Mouse (Mus musculus) ovary, postnatal 14 days (tissue): ENCODE results near the gene Cdc42.

Experiments
- DNase-seq: peaks from one replicate; pipeline ENCODE4 v3.0.0; 2022; ENCODE audit warnings: low spot score

Gene Cdc42

DNA sequence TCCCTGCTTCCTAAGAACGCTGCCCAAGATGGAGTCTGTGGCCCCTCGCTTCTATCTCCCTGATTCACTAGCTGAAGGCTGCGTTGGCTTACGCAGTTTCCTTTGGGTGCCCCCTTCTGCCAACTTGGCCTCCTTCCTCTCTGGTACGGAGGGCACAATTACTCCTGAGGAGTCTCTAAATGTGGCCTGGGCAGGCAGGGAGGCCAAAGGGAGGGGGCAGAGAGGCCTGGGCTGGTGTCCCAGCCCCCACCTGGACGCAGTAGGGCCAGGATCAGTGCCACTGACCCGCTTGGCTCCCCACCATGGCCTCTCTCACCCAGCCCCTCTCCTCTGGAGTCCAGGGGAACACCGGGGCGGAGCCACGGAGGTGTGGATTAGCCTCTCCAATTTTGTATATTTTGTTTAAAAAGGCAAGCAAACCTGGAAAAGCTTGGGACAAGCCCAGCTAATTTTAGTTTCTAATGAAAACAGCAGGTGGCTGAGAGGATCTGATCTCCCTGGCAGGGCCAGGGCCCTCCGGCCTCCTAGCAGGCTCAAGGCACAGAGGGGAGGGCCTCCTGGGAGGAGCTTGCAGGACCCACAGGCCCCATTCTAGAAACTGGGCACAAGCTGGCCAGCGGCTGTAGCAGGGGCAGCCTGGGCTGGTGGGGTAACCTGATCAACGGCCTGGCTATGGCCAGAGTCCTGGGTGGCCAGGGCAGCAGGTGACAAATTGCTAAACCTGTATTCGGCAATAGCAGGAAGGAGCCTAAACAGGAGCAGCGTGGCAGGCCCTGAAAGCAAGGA is 71.5 kb downstream of the Cdc42 start:
- DNase-seq, result no peak

DNA sequence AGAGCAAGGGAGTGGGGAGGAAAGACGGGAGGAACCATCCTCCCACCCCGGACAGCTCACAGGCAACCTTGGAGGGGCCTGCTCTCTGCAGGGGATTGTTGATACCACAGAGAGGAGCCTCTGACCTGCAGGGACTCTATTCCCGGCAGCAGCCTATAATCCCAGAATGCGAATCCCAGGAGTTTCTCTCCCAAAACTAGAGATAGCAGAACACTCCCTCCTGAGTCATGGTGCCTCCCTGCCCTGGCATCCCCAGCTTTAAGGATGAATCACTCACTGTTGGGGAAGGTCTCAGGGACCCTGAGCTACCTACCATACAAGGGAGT is 74.2 kb downstream of the Cdc42 start:
- no peak for DNase-seq

DNA sequence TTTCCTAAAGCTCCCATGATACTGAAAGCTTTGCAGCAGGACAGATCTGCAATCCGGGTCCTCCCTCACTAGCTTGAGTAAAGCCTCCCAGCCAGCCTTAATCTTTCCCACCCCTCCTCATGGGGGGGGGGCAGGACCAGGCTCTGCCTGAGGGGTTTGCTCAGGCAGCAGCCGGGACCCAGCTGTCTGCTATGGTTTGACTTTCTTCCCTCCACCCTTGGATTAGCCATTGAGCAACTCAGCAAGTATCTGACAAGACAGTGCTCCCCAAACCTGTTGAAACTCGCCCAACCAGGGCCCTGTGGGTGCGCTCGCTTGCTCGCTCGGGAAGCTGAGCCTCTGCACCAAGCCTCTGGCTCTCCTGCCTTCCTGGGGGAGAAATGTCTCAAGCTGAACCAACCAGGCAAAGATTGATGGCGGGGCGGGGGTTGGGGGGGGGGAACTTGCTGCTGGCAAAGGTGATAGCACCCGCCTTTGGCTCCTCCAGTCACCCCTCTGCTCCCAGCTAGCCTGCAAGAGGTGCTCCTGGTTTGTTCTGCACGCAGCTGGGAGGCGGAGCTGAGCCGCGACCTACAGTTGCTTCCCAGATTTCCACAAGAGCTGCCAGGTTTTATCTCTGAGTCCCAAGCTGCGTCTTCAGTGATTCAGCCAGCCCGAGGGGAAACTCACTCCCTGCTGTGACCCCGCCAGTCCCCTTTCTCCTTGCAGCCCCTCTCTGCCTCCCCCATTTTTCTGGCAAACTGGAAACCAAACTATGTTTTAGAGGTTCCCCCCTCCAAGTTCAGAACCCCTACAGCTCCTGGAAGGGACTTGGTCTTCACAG is 74.7 kb downstream of the Cdc42 start:
- DNase-seq, result no peak

DNA sequence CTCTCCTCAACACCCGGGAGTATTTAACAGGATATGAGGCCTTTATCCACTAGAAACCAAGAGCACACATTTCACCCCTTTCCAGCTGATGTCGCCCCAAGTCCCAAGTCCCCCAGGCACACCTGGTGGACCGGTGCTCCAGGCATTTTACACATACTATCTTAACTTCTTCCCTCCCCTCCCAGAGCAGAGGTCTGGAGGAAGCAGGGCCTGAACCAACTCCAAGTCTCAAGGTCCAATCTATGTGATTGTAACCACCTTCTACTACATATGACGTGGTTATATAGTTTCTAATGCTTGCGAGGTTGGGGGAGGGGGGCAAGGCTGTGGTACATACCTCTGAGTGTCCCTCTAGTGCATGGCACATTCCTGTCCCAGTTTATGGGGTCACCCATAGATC is 75.4 kb downstream of the Cdc42 start:
- no peak for DNase-seq

DNA sequence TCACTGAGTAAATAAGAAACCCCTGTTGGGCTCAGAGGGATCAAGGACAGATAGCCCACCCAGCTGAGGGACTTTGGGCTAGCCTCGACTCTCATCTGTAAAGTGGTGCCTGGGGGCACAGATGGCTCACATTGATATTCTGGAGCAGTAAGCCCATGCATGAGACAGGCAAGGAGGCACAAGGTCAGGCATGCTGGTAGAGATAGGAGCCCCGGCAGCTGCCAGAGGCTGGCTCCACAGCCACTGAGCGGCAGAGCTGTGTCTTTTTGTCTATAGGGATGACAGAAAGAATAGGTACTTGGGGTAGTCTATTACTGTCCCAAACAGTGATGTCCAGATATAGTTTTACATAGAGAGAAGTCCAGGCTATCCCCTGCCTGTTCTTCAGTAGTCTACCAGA is 76.2 kb downstream of the Cdc42 start:
- DNase-seq, result no peak

DNA sequence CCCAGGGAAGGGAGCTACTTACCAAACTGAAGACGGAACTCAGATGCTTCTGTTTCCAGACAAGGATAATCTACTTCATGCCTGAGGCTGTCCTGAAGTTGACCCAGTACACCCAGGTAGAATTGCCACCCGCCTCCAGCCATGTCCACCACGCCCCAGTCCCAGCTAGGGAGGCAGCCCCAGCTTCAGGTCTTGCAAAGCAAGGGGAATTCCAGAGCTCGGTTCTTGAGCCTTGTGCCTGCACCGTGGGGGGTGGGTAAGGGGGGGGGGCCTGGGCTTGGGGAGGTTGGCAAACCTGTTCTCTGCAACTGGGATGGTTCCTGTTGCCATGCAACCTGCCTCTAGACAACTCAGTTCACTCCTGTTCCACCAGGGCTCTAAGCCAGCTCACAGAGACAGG is 78.2 kb downstream of the Cdc42 start:
- DNase-seq, result no peak

DNA sequence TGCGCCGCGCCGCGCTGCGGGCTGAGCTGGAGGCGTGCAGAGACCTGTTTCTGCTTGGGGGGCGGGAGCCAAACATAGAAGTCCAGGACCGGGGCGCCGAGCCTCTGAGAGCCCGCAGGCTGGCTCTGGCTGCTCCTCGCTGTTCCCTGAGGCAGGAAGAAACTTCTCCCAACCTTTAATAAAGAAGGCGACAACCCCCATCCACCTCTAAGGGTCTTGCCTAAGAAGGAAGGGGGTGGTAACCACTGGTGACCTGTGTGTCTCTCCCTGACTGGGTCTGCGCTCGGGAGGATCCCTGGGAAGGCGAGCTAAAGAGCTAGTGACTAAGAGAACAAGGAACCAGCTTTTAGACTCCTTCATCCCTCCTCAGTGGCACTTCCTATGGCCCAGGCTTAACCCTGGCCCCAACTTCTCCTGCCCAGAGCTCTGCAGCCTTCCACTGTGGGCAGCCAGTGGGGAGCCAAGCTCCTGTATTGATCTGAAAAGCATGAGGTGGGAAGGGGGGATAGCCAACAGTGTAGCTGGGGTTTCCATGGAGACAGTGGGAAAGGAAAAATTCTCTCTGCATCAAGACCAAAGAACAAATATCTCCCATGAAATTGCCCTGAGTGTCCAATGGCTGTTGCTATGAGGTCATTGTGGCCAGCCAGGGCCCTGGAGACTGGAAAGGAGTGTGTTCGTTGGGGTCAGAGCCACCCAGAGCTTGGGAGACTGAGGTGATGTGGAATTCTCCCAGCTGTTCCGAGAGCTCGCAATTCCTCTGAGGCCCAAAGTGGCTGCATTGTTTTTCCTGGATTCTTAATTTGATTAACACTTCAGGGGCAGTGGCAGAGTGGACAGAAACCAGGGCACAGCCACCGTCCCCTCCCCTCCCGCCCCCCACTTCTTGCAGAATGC is 79.1 kb downstream of the Cdc42 start:
- DNase-seq, result no peak

DNA sequence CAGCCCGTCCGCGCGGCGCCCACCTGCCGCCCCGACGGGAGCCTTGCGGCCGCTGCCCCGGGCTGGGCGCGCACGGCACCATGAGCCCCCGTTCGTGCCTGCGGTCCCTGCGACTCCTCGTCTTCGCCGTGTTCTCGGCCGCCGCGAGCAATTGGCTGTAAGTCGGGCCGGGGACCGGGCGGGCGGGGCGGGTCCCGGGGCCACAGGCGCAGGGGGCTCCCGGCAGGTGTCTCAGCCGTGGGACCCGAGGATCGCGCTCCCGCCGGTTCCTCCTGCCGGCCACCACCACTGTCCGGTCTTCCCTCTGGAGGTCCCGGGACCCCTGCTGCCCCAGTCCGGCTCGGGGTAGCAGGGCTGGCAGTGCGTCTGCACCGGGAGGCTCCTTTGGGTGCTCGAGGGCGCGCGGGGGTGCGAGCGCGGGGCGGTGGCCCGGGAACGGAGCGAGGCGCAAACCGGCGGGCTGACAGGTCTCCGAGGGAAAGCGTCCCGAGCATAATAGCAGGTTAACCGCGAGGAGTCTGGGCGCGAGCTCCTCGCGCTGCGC is 79.8 kb downstream of the Cdc42 start:
- no peak for DNase-seq

DNA sequence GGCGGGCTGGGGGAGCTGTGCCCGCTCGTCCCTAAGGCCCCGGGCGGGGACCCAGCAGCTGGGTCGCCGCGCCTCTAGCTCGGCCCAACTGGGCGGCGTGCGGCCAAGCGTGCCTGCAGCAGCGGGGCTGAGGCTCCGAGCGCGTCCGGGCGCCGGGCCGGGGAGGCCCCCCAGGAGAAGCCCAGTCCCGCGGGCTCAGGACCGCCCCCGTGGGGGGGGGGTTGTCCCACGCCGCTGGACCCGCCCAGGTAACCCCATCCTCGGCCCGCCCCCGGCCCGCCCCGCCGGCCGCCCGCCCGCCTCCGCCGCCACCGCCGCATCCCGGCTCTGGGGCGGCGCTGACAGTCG is 80.4 kb downstream of the Cdc42 start, which contains the start of gene Wnt4:
Gene Wnt4 (plus strand): TSS at position 324 of the 348 bp plus-strand sequence.
- DNase-seq, result peak; percentile 70

DNA sequence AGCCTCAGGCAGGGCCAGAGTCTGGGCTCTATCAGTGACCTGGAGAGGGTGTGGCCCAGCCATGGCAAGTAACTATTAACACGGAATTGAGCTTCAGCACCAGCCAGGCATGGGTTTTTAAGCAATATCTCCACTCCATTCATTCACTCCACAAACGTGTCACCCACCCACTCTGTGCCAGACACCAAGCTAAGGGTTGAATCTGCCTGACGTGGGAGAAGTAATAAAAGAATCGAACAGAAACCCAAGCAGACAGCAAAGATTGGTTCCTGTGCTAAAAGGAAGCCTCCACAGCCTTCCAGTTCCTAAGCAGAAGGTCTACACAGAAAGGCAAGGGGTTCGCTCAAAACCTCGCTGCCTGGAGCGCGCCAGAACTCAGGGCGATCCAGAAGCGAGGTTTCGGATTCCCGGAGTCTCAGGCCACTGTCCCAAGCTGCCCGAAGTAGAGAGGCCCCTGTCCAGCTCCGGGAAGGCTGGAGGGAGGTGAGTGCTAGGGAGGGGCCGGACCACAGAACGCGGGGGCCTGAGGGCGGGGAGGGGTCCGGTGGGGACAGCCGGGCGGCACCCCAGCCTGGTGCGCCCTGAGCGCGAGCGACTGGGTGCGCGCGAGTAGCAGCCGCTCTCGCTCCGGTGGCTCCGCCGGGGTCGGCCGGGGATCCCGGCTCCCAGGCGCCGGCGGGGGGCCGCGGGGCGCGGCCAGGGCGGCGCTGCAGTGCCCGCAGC is 80.9 kb downstream of the Cdc42 start:
- DNase-seq, result no peak

DNA sequence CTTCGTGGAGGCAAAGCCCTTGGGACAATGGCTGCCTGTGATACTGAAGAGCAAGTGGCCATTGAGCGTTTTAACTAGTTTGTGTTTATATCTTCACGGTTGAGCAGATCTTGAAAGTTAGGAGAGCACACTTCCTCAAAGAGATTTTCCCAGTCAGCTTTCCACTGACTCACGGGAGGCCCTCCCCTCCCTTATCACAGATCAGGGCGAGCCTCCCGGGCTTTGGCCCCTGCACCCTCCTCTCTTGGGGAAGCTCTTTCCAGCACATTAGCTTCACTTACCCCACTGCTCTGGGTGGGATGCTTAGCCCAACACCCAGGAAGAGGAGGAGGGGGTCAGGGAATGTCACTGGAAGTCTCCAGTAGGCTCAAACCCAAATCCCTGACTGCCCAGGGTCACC is 83.2 kb downstream of the Cdc42 start:
- DNase-seq, result no peak

DNA sequence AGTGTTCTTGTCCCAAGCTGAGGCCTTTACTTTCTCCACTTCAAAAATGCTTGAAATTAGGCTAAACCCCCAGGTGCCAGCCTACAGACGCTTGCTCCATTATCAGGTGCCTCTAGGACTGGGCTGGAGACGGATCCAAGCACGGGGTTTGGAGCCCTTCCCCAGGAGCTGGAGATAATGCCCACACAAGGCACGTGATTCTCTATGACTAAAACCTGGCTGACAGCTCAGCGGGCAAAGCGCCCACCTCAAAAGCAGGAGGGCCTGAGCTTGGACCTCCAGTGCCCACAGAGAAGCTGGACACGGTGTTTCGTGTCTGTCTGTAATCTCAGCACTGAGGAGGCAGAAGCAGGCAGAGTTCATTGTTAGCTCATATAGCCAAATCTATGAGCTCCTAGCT is 85.7 kb downstream of the Cdc42 start:
- DNase-seq, result no peak
